Mouse (Mus musculus) liver, embryonic 16.5 days (tissue): ENCODE measurements at regions not wholly inside any gene's neighbourhood (a gene's known extent, or its start where the extent isn't known, plus 50 kb on each side); places are given as distances from the start of the nearest gene placed in this dataset.

Experiments
- ATAC-seq: fragments of 200-750 bp; cut with Nextera tagmentation; 2 replicates; pipeline ENCODE4 v1.8.0; 2017; ENCODE audit warnings: low read depth, mild to moderate bottlenecking, moderate number of reproducible peaks, moderate library complexity
- H3K27ac ChIP-seq: fragments of 300-500 bp; sonication (generic); 2 replicates; pipeline ENCODE4 v1.5.1; 2014; ENCODE audit warnings: mild to moderate bottlenecking, low read length
- H3K27me3 ChIP-seq: fragments of 300-500 bp; sonication (generic); 2 replicates; pipeline ENCODE4 v1.6.1; 2014; ENCODE audit warnings: low read depth, low read length, mixed read lengths; ENCODE audit not compliant: control insufficient read depth, insufficient read depth
- H3K36me3 ChIP-seq: fragments of 300-500 bp; sonication (generic); 2 replicates; pipeline ENCODE4 v1.6.1; 2014; ENCODE audit warnings: mild to moderate bottlenecking; ENCODE audit not compliant: control insufficient read depth, insufficient read depth
- H3K4me1 ChIP-seq: fragments of 300-500 bp; sonication (generic); 2 replicates; pipeline ENCODE4 v1.6.1; 2014; ENCODE audit warnings: low read depth, low read length, mixed read lengths; ENCODE audit not compliant: control insufficient read depth
- H3K4me2 ChIP-seq: fragments of 300-500 bp; sonication (generic); 2 replicates; pipeline ENCODE4 v1.6.1; 2014; ENCODE audit warnings: low read depth, low read length, mixed read lengths
- H3K4me3 ChIP-seq: fragments of 300-500 bp; sonication (generic); 2 replicates; pipeline ENCODE4 v1.5.1; 2014; ENCODE audit warnings: low read depth, mild to moderate bottlenecking, low read length
- H3K9ac ChIP-seq: fragments of 300-500 bp; sonication (generic); 2 replicates; pipeline ENCODE4 v1.6.1; 2014; ENCODE audit warnings: low read depth, low read length
- H3K9me3 ChIP-seq: fragments of 300-500 bp; sonication (generic); replicated peaks from 2 replicates; pipeline ENCODE4 v1.6.1; 2016; ENCODE audit warnings: low read length; ENCODE audit not compliant: control insufficient read depth
- WGBS: fragments of 180-500 bp; shearing (Covaris S2); extraction: QIAGEN DNeasy Blood & Tissue Kit; methylation state at CpG from one replicate; pipeline ENCODE4 v1.1.7; 2014; ENCODE audit not compliant: insufficient replicate concordance; 5-methylcytosine and 5-hydroxymethylcytosine counted together

- ATAC-seq, result no peak
- Histone ChIP-seq H3K4me3 (no peak overlapping the region), H3K9ac (no peak overlapping the region), H3K4me1 (no peaks in the 10 kb centered on the region), H3K4me2 (no peak overlapping the region), H3K9me3 (no peaks in the 10 kb centered on the region), H3K27me3 (no peaks in the 10 kb centered on the region), H3K27ac (no peak overlapping the region), H3K36me3 (no peaks in the 10 kb centered on the region)
- WGBS, result 55% methylated on average over 5 of the region's 5 CpGs
Measured at GRCm38 (mm10) chr11:22592706-22593105, 80.8 kb downstream of the Tmem17 start.

- H3K27me3 ChIP-seq, result no peaks in the 10 kb centered on the region
- H3K9ac ChIP-seq, result no peak overlapping the region
- H3K4me1 ChIP-seq, result no peaks in the 10 kb centered on the region
- 53% methylated on average over 8 of the region's 8 CpGs for WGBS
- H3K9me3 ChIP-seq, result no peaks in the 10 kb centered on the region
- ATAC-seq, result no peak
- no peak overlapping the region for H3K27ac ChIP-seq
- H3K4me3 ChIP-seq, result no peak overlapping the region
- H3K36me3 ChIP-seq, result no peaks in the 10 kb centered on the region
- H3K4me2 ChIP-seq, result no peak overlapping the region
Measured at GRCm38 (mm10) chr11:22596076-22596804, 84.4 kb downstream of the Tmem17 start.

- Histone ChIP-seq H3K27ac (no peak overlapping the region), H3K4me3 (no peak overlapping the region), H3K27me3 (no peaks in the 10 kb centered on the region), H3K4me1 (no peaks in the 10 kb centered on the region), H3K4me2 (no peak overlapping the region), H3K9me3 (no peaks in the 10 kb centered on the region), H3K36me3 (no peaks in the 10 kb centered on the region), H3K9ac (no peak overlapping the region)
- ATAC-seq, result no peak
- WGBS, result 50% methylated on average over 2 of the region's 2 CpGs
Measured at GRCm38 (mm10) chr11:22596805-22597149, 84.9 kb downstream of the Tmem17 start.

GRCm38 (mm10) chr11:22600370-22600769 lies 88.5 kb downstream of the Tmem17 start:
- Histone ChIP-seq H3K27ac (no peak overlapping the region), H3K4me2 (no peak overlapping the region), H3K9me3 (no peaks in the 10 kb centered on the region), H3K9ac (no peak overlapping the region), H3K36me3 (no peaks in the 10 kb centered on the region), H3K4me1 (no peaks in the 10 kb centered on the region), H3K4me3 (no peak overlapping the region), H3K27me3 (no peaks in the 10 kb centered on the region)
- 57% methylated on average over 7 of the region's 7 CpGs for WGBS
- no peak for ATAC-seq

GRCm38 (mm10) chr11:22601977-22602376 lies 90.1 kb downstream of the Tmem17 start:
- Histone ChIP-seq H3K4me3 (no peak overlapping the region), H3K4me2 (no peak overlapping the region), H3K36me3 (no peaks in the 10 kb centered on the region), H3K27ac (no peak overlapping the region), H3K9me3 (no peaks in the 10 kb centered on the region), H3K9ac (no peak overlapping the region), H3K27me3 (no peaks in the 10 kb centered on the region), H3K4me1 (no peaks in the 10 kb centered on the region)
- no peak for ATAC-seq
- 28% methylated on average over 3 of the region's 3 CpGs for WGBS

GRCm38 (mm10) chr11:22602610-22603009 lies 90.7 kb downstream of the Tmem17 start:
- ATAC-seq, result no peak
- no peak overlapping the region for H3K4me2 ChIP-seq
- 39% methylated on average over 3 of the region's 3 CpGs for WGBS

GRCm38 (mm10) chr11:22603397-22603796 lies 91.5 kb downstream of the Tmem17 start:
- WGBS, result 64% methylated on average over 1 of the region's 1 CpGs
- no peak overlapping the region for H3K4me3 ChIP-seq
- no peaks in the 10 kb centered on the region for H3K36me3 ChIP-seq
- no peaks in the 10 kb centered on the region for H3K9me3 ChIP-seq
- H3K27ac ChIP-seq, result no peak overlapping the region
- H3K4me2 ChIP-seq, result no peak overlapping the region
- no peak for ATAC-seq
- no peaks in the 10 kb centered on the region for H3K27me3 ChIP-seq
- H3K4me1 ChIP-seq, result no peaks in the 10 kb centered on the region
- H3K9ac ChIP-seq, result no peak overlapping the region

More at GRCm38 (mm10) chr11:22602610-22603009, 90.7 kb downstream of the Tmem17 start:
- Histone ChIP-seq H3K27me3 (no peaks in the 10 kb centered on the region), H3K4me1 (no peaks in the 10 kb centered on the region), H3K9me3 (no peaks in the 10 kb centered on the region), H3K9ac (no peak overlapping the region), H3K27ac (no peak overlapping the region), H3K4me3 (no peak overlapping the region), H3K36me3 (no peaks in the 10 kb centered on the region)

- Histone ChIP-seq H3K4me1 (no peaks in the 10 kb centered on the region), H3K27ac (no peak overlapping the region), H3K36me3 (no peaks in the 10 kb centered on the region), H3K4me3 (no peak overlapping the region), H3K9me3 (no peaks in the 10 kb centered on the region), H3K4me2 (no peak overlapping the region), H3K27me3 (no peaks in the 10 kb centered on the region), H3K9ac (no peak overlapping the region)
- WGBS, result 33% methylated on average over 4 of the region's 4 CpGs
- ATAC-seq, result no peak
Measured at GRCm38 (mm10) chr11:22606380-22606779, 94.5 kb downstream of the Tmem17 start.

- WGBS, result 61% methylated on average over 5 of the region's 5 CpGs
- H3K9ac ChIP-seq, result no peak overlapping the region
- H3K4me1 ChIP-seq, result no peaks in the 10 kb centered on the region
- no peak for ATAC-seq
- no peaks in the 10 kb centered on the region for H3K9me3 ChIP-seq
- no peak overlapping the region for H3K27ac ChIP-seq
- H3K36me3 ChIP-seq, result no peaks in the 10 kb centered on the region
- no peak overlapping the region for H3K4me2 ChIP-seq
- H3K27me3 ChIP-seq, result no peaks in the 10 kb centered on the region
- no peak overlapping the region for H3K4me3 ChIP-seq
Measured at GRCm38 (mm10) chr11:22607645-22608044, 95.8 kb downstream of the Tmem17 start.
